Mouse (Mus musculus) neural tube, embryonic 13.5 days (tissue): Measurements from ENCODE around the gene Map3k6. TPM values are rescaled to one million over a fixed set of nuclear protein-coding genes. Genes with fewer than 3 reads are reported as not detected.

Experiments
- ATAC-seq: fragments of 200-750 bp; cut with Nextera tagmentation; 2 replicates; pipeline ENCODE4 v1.8.0; 2017; ENCODE audit warnings: low read depth, mild to moderate bottlenecking, moderate TSS enrichment, moderate library complexity
- H3K27ac ChIP-seq: fragments of 300-500 bp; sonication (generic); replicated peaks from 2 replicates; pipeline ENCODE4 v1.5.1; 2015; ENCODE audit warnings: moderate library complexity, mild to moderate bottlenecking, inconsistent platforms
- H3K27me3 ChIP-seq: fragments of 300-500 bp; sonication (generic); 2 replicates; pipeline ENCODE4 v1.6.1; 2015; ENCODE audit warnings: mild to moderate bottlenecking, inconsistent platforms
- H3K36me3 ChIP-seq: fragments of 300-500 bp; sonication (generic); 2 replicates; pipeline ENCODE4 v1.6.1; 2015; ENCODE audit warnings: mild to moderate bottlenecking, inconsistent platforms
- H3K4me1 ChIP-seq: fragments of 300-500 bp; sonication (generic); replicated peaks from 2 replicates; pipeline ENCODE4 v1.6.1; 2015; ENCODE audit warnings: inconsistent platforms
- H3K4me2 ChIP-seq: fragments of 300-500 bp; sonication (generic); 2 replicates; pipeline ENCODE4 v1.6.1; 2015; ENCODE audit warnings: inconsistent platforms, mild to moderate bottlenecking, moderate library complexity
- H3K4me3 ChIP-seq: fragments of 300-500 bp; sonication (generic); 2 replicates; pipeline ENCODE4 v1.5.1; 2015; ENCODE audit warnings: mild to moderate bottlenecking, inconsistent platforms
- H3K9ac ChIP-seq: fragments of 300-500 bp; sonication (generic); 2 replicates; pipeline ENCODE4 v1.6.1; 2015; ENCODE audit warnings: moderate library complexity, mild to moderate bottlenecking, inconsistent platforms
- H3K9me3 ChIP-seq: fragments of 300-500 bp; sonication (generic); 2 replicates; pipeline ENCODE4 v1.6.1; 2016; ENCODE audit warnings: inconsistent platforms
- WGBS: fragments of 180-500 bp; shearing (Covaris S2); methylation state at CpG from one replicate; pipeline ENCODE4 v1.1.7; 2015; 5-methylcytosine and 5-hydroxymethylcytosine counted together
- polyA plus RNA-seq: library from polyadenylated mRNA; unstranded; fragments of >200 nt; fragmentation: Nextera tagmentation; extraction: Ambion mirVana; gene quantifications from 2 replicates; pipeline ENCODE4 v1.2.1, GENCODE M21; 2015

Gene Map3k6
- polyA plus RNA-seq, 1 experiment from 2014 or later = 2.7 TPM

- Histone ChIP-seq H3K4me2 (no peak overlapping the region), H3K27me3 (peaks cover 62% of the 10 kb centered on the region), H3K9me3 (no peaks in the 10 kb centered on the region), H3K4me1 (peaks cover 21% of the 10 kb centered on the region), H3K27ac (no peak overlapping the region), H3K36me3 (no peaks in the 10 kb centered on the region), H3K4me3 (no peak overlapping the region), H3K9ac (no peak overlapping the region)
- WGBS = 90% methylated on average over 3 of the region's 3 CpGs
- ATAC-seq = no peak
These were observed 21.9 kb upstream of the Map3k6 start for GRCm38 (mm10) chr4:133218745-133219144.

DNA sequence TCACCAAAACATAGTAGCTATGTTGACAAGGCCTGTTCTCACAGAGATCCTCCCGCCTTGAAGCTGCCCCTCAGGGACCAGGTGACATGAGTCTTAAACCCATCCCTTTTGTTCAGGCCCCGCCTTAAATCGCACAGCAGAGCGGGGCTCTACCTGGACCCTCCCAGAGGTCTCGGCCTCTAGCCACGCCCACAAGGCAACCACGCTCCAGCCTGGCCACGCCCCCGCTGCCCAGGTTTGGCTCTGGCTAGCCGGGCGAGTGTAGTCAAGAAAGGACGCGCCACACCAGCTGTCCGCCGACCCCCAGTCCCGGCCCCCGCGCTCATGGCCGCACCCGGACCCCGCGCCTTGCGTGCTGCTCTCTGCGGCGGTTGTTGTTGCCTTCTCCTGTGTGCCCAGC lies 20.0 kb upstream of the Map3k6 start:
- Histone ChIP-seq H3K4me2 (peak overlapping the region; percentile 53), H3K9ac (peak overlapping the region; percentile 61), H3K27ac (no peak overlapping the region), H3K4me3 (peak overlapping the region; percentile 31), H3K4me1 (peaks cover 24% of the 10 kb centered on the region), H3K9me3 (no peaks in the 10 kb centered on the region), H3K36me3 (no peaks in the 10 kb centered on the region), H3K27me3 (peaks cover 43% of the 10 kb centered on the region)
- 1% methylated on average over 25 of the region's 25 CpGs for WGBS
- ATAC-seq = peak; percentile 38; the same call in 1 of the 2 replicates

DNA sequence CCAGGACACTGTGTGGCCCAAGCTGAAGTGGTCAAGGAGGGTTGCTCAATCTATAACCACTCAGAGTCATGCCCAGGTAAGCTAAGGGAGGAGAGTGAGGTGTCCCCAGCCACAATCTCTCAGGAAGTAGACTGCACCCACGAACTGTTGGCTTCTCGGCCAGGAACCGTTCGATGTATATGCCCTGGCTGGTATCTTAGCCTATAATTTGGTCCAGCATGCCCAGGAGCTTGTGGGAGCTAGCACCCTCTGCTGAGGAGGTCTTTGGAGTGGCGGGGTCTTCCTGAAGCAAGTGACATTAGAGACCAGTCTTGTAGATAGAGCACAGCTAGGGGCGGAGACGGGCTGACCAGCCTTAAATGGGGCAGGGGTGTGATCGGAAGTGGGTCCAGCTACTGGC lies 18.9 kb upstream of the Map3k6 start:
- WGBS = 81% methylated on average over 8 of the region's 8 CpGs
- Histone ChIP-seq H3K4me2 (no peak overlapping the region), H3K27me3 (peaks cover 41% of the 10 kb centered on the region), H3K9me3 (no peaks in the 10 kb centered on the region), H3K9ac (no peak overlapping the region), H3K36me3 (no peaks in the 10 kb centered on the region), H3K27ac (no peak overlapping the region), H3K4me3 (no peak overlapping the region), H3K4me1 (peaks cover 24% of the 10 kb centered on the region)
- no peak for ATAC-seq

DNA sequence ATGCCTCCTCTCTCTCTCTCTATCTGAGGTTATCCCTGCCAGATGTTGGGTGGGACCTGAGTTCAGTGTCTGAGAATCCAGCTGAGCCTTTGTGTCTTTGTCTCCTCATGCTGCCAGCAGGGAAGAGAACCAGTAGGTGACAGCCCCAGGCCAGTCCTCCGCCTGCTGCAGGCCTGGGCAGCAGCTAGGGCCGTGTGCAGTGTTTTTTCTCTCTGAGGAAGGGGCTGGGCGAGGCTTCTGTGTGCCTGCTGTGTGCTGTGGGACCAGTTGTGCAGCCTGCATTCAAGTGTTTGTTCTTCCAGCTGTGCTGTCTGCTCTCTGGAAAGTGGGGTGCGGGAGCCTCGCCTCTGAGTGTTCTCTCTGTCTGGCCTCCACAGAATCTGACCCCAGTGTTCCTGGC lies 16.7 kb upstream of the Map3k6 start:
- Histone ChIP-seq H3K27ac (no peak overlapping the region), H3K27me3 (peaks cover 36% of the 10 kb centered on the region), H3K4me1 (peaks cover 21% of the 10 kb centered on the region), H3K4me2 (no peak overlapping the region), H3K9me3 (no peaks in the 10 kb centered on the region), H3K9ac (no peak overlapping the region), H3K4me3 (no peak overlapping the region), H3K36me3 (no peaks in the 10 kb centered on the region)
- 59% methylated on average over 5 of the region's 5 CpGs for WGBS
- ATAC-seq = no peak

- H3K4me2 ChIP-seq = no peak overlapping the region
- no peak overlapping the region for H3K9ac ChIP-seq
- H3K9me3 ChIP-seq = no peaks in the 10 kb centered on the region
- 78% methylated on average over 10 of the region's 10 CpGs for WGBS
- peaks cover 14% of the 10 kb centered on the region; the same call in 1 of the 2 replicates for H3K4me1 ChIP-seq
- peaks cover 17% of the 10 kb centered on the region for H3K27me3 ChIP-seq
- no peaks in the 10 kb centered on the region for H3K36me3 ChIP-seq
- no peak overlapping the region for H3K27ac ChIP-seq
- H3K4me3 ChIP-seq = no peak overlapping the region
- no peak for ATAC-seq
These were observed 14.5 kb upstream of the Map3k6 start for GRCm38 (mm10) chr4:133226073-133226472.

DNA sequence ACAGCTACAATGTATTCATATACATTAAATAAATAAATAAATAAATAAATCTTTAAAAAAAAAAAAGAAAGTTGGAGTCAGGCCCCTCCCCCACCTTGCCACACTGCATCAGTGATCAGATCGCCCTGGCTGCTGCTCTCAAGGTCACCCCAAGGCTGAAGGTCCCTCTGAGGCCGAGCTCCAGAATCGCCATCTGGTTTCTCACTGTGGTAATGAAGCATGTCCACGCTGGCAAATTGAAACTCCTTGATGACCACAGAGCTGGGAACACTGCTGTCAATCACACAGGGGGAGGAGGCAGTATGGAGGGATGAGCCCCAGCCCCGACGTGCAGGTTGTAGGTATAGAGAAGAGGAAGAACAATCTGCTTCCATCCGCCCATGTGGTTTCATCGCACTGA lies 13.0 kb upstream of the Map3k6 start:
- Histone ChIP-seq H3K4me1 (peaks cover 10% of the 10 kb centered on the region; the same call in 1 of the 2 replicates), H3K27me3 (0 out of 2 replicates have a peak, but pooled peaks cover under 1% of the 10 kb centered on the region), H3K36me3 (no peaks in the 10 kb centered on the region), H3K9me3 (no peaks in the 10 kb centered on the region), H3K4me2 (no peak overlapping the region), H3K9ac (no peak overlapping the region), H3K4me3 (no peak overlapping the region), H3K27ac (no peak overlapping the region)
- no peak for ATAC-seq
- 55% methylated on average over 8 of the region's 8 CpGs for WGBS

GRCm38 (mm10) chr4:133229582-133229981 lies 11.0 kb upstream of the Map3k6 start:
- no peak for ATAC-seq

GRCm38 (mm10) chr4:133233285-133233976 lies 7.2 kb upstream of the Map3k6 start:
- Histone ChIP-seq H3K27ac (no peak overlapping the region), H3K9me3 (no peaks in the 10 kb centered on the region), H3K36me3 (no peaks in the 10 kb centered on the region), H3K27me3 (peaks cover 7% of the 10 kb centered on the region), H3K4me3 (no peak overlapping the region), H3K9ac (no peak overlapping the region), H3K4me1 (no peaks in the 10 kb centered on the region), H3K4me2 (no peak overlapping the region)
- 43% methylated on average over 10 of the region's 10 CpGs for WGBS
- no peak for ATAC-seq

More at GRCm38 (mm10) chr4:133229582-133229981, 11.0 kb upstream of the Map3k6 start:
- Histone ChIP-seq H3K9me3 (no peaks in the 10 kb centered on the region), H3K4me1 (no peaks in the 10 kb centered on the region), H3K4me3 (no peak overlapping the region), H3K27me3 (no peaks in the 10 kb centered on the region), H3K27ac (0 out of 2 replicates have a peak overlapping the region, but pooled peaks have one; percentile 5), H3K9ac (no peak overlapping the region), H3K36me3 (no peaks in the 10 kb centered on the region), H3K4me2 (no peak overlapping the region)
- WGBS = 58% methylated on average over 8 of the region's 8 CpGs

GRCm38 (mm10) chr4:133234771-133235170 lies 5.8 kb upstream of the Map3k6 start:
- H3K4me2 ChIP-seq = no peak overlapping the region
- H3K27ac ChIP-seq = no peak overlapping the region
- no peak overlapping the region for H3K9ac ChIP-seq
- no peak overlapping the region for H3K4me3 ChIP-seq
- H3K9me3 ChIP-seq = no peaks in the 10 kb centered on the region
- ATAC-seq = no peak
- no peaks in the 10 kb centered on the region for H3K36me3 ChIP-seq
- 68% methylated on average over 5 of the region's 5 CpGs for WGBS
- no peaks in the 10 kb centered on the region for H3K4me1 ChIP-seq
- H3K27me3 ChIP-seq = peaks cover 14% of the 10 kb centered on the region

- Histone ChIP-seq H3K27me3 (peaks cover 20% of the 10 kb centered on the region), H3K4me1 (peaks cover 2% of the 10 kb centered on the region), H3K4me3 (no peak overlapping the region), H3K36me3 (no peaks in the 10 kb centered on the region), H3K27ac (no peak overlapping the region), H3K9ac (no peak overlapping the region), H3K4me2 (no peak overlapping the region), H3K9me3 (no peaks in the 10 kb centered on the region)
- no peak for ATAC-seq
- WGBS = 78% methylated on average over 5 of the region's 5 CpGs
These were observed 5.2 kb upstream of the Map3k6 start for GRCm38 (mm10) chr4:133235415-133235814.

GRCm38 (mm10) chr4:133237911-133238310 lies 2.7 kb upstream of the Map3k6 start:
- no peak for ATAC-seq
- WGBS = 78% methylated on average over 4 of the region's 4 CpGs
- H3K27me3 ChIP-seq = peaks cover 44% of the 10 kb centered on the region

DNA sequence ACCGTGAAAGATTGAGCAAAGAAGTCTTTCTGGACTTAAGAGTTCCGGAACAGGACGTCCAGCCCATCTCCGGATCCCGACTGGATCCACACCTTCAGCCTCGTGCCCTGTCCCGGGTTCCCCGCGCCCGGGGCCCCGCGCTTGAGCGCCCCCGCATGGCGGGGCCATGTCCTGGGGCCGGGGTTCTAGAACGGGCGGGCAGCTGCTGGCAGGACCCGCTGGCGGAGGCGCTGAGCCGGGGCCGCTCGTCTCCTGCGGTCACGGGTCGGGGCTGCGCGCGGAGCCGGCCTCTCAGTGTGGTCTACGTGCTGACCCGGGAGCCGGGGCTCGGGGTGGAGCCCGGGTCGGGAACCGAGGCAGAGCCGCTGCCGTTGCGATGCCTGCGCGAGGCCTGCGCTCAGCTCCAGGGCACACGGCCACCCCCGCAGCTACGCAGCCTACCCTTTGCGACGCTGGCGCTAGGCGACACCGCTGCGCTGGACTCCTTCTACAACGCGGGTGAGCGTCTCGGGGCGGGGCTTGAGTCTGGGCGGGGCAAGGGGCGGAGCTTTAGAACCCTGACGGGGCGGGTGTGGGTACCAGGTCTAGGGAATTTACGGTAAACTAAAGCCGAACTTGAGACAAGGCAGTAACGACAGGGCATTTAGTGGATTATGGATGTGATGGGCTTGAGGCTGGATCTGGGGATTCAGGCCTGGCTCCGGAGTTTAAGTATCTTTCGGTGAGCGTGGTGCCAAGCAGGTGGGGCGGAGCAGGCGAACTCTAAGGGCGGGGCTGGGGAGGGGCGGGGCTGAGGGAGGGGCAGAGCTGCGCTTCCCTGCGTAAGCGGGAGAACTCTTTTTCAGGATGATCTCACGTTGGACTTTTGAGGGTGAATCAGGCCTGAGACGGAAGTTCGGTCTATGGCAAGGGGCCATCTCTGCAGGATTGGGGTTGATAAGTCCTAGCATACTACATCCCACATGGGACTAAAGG lies 603 bp downstream of the Map3k6 start:
- under 1% methylated on average over 78 of the region's 78 CpGs for WGBS
- Histone ChIP-seq H3K4me1 (peaks cover 10% of the 10 kb centered on the region), H3K36me3 (no peaks in the 10 kb centered on the region), H3K9ac (peak overlapping the region; percentile 68), H3K27ac (no peak overlapping the region), H3K4me2 (peak overlapping the region; percentile 79), H3K27me3 (peaks cover 62% of the 10 kb centered on the region), H3K9me3 (no peaks in the 10 kb centered on the region), H3K4me3 (peak overlapping the region; percentile 53)
- ATAC-seq = peak; percentile 89

More at GRCm38 (mm10) chr4:133237911-133238310, 2.7 kb upstream of the Map3k6 start:
- no peak overlapping the region for H3K4me3 ChIP-seq
- H3K9ac ChIP-seq = no peak overlapping the region
- no peaks in the 10 kb centered on the region for H3K9me3 ChIP-seq
- no peak overlapping the region for H3K27ac ChIP-seq
- no peaks in the 10 kb centered on the region for H3K36me3 ChIP-seq
- H3K4me1 ChIP-seq = peaks cover 10% of the 10 kb centered on the region
- no peak overlapping the region for H3K4me2 ChIP-seq
